Comparison of ENCODE assay signal across 12 mouse cellular contexts in the genomic region with DNA sequence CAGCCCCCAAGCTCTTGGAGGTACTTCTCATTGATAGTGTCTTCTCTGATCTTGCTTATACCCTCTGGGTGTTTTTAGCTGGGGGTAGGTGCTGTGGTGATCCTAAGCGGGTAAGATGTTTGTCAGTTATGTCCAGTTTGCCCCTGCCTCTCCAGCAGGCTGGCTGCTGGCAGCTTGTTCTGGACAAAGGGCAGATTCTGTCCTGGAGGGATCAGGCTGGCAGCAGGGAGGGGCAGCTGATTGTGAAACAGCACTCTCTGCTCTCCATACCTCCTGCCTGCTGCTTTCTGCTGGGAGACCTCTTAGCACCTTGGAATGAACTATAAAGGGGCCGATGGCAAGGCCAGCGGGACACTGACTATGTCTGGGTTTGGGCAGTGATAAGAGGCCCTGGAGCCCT.
DNase-seq lines count a peak whose midpoint lies in the region; ATAC-seq lines count a peak whose summit lies in the region.
"Had no signal": no experiment of that assay in that cellular context is flagged by ENCODE, and none has a peak within 500 bp of the region (broad histone marks: within the 10 kb centered on the region; RNA-seq: fewer than 3 reads in every experiment).

No protein-coding gene starts in this region.

- H3K27ac ChIP-seq in midbrain, embryonic 12.5 days (replicated peaks), result 0 out of 2 replicates have a peak overlapping the region, but pooled peaks have one; percentile 42
- H3K27ac ChIP-seq in midbrain, embryonic 11.5 days (ENCODE audit: low read depth, low read length), result no peak overlapping the region
- H3K27ac ChIP-seq in neural tube, embryonic 15.5 days (replicated peaks), result no peak overlapping the region
- H3K27ac ChIP-seq: embryonic facial prominence, embryonic 12.5 days; limb, embryonic 13.5 days had no signal

- H3K4me3 ChIP-seq in midbrain, embryonic 12.5 days, result no peak overlapping the region
- H3K4me3 ChIP-seq in midbrain, embryonic 11.5 days (ENCODE audit: low read depth, low read length), result no peak overlapping the region
- no peak overlapping the region for H3K4me3 ChIP-seq in neural tube, embryonic 15.5 days (replicated peaks)
- H3K4me3 ChIP-seq: embryonic facial prominence, embryonic 12.5 days; limb, embryonic 13.5 days had no signal

- H3K9ac ChIP-seq in midbrain, embryonic 12.5 days (replicated peaks), result no peak overlapping the region
- no peak overlapping the region for H3K9ac ChIP-seq in midbrain, embryonic 11.5 days (ENCODE audit: low read length)
- H3K9ac ChIP-seq in neural tube, embryonic 15.5 days (replicated peaks), result no peak overlapping the region
- H3K9ac ChIP-seq: embryonic facial prominence, embryonic 12.5 days; limb, embryonic 13.5 days had no signal

- no peaks in the 10 kb centered on the region for H3K36me3 ChIP-seq in midbrain, embryonic 12.5 days
- H3K36me3 ChIP-seq in midbrain, embryonic 11.5 days (ENCODE audit: control insufficient read depth, insufficient read depth, low read length), result no peaks in the 10 kb centered on the region
- no peaks in the 10 kb centered on the region for H3K36me3 ChIP-seq in neural tube, embryonic 15.5 days
- H3K36me3 ChIP-seq: embryonic facial prominence, embryonic 12.5 days; limb, embryonic 13.5 days had no signal

- H3K4me1 ChIP-seq in midbrain, embryonic 12.5 days, result peaks cover 65% of the 10 kb centered on the region
- peaks cover 22% of the 10 kb centered on the region for H3K4me1 ChIP-seq in midbrain, embryonic 11.5 days (ENCODE audit: control insufficient read depth, insufficient read depth, low read length)
- H3K4me1 ChIP-seq in neural tube, embryonic 15.5 days, result peaks cover 38% of the 10 kb centered on the region

- 70% methylated on average over 3 of the region's 3 CpGs for WGBS in midbrain, embryonic 12.5 days
- WGBS in midbrain, embryonic 11.5 days, result 54% methylated on average over 3 of the region's 3 CpGs
- WGBS in neural tube, embryonic 15.5 days, result 68% methylated on average over 3 of the region's 3 CpGs

- H3K27me3 ChIP-seq in midbrain, embryonic 12.5 days, result peaks cover 15% of the 10 kb centered on the region
- H3K27me3 ChIP-seq in midbrain, embryonic 11.5 days (ENCODE audit: control insufficient read depth, insufficient read depth, low read length), result no peaks in the 10 kb centered on the region; the same call in 1 of the 2 replicates
- H3K27me3 ChIP-seq in neural tube, embryonic 15.5 days (replicated peaks), result peaks cover 41% of the 10 kb centered on the region

- DNase-seq in adrenal gland, postnatal 14 days, result peak; percentile 29
- no peak for DNase-seq in adrenal gland, postnatal 4 days (ENCODE audit: low spot score in 2 of 2)
- DNase-seq in midbrain, embryonic 11.5 days (ENCODE audit: low spot score, missing footprints), result no peak
- DNase-seq in kidney, postnatal 25 days, result peak; percentile 68 to 87
- no peak for DNase-seq in cerebellum, postnatal 25 days
- DNase-seq in lung, postnatal 4 days, result no peak
- DNase-seq: cerebellum, adult 9-10 months; lung, postnatal 10 days had no signal

- no peaks in the 10 kb centered on the region for H3K9me3 ChIP-seq in midbrain, embryonic 12.5 days
- no peaks in the 10 kb centered on the region for H3K9me3 ChIP-seq in midbrain, embryonic 11.5 days (ENCODE audit: control insufficient read depth, low read length)
- H3K9me3 ChIP-seq in neural tube, embryonic 15.5 days (replicated peaks), result no peaks in the 10 kb centered on the region
- H3K9me3 ChIP-seq: embryonic facial prominence, embryonic 12.5 days; limb, embryonic 13.5 days had no signal

- ATAC-seq in midbrain, embryonic 12.5 days (ENCODE audit: low FRiP score, low read depth), result no peak
- no peak for ATAC-seq in midbrain, embryonic 11.5 days (ENCODE audit: low FRiP score)
- no peak for ATAC-seq in neural tube, embryonic 15.5 days (ENCODE audit: low FRiP score)

- no peak overlapping the region for H3K4me2 ChIP-seq in midbrain, embryonic 12.5 days (replicated peaks)
- no peak overlapping the region for H3K4me2 ChIP-seq in midbrain, embryonic 11.5 days
- H3K4me2 ChIP-seq in neural tube, embryonic 15.5 days, result no peak overlapping the region
- H3K4me2 ChIP-seq: embryonic facial prominence, embryonic 12.5 days; limb, embryonic 13.5 days had no signal

Comparison
In these comparisons a context has a peak if more than half of its experiments do, and no peak if none do; other contexts are left out.
1. DNase-seq: peak in adrenal gland, postnatal 14 days (single experiment) and kidney, postnatal 25 days (2 of 2); none in adrenal gland, postnatal 4 days (0 of 2), midbrain, embryonic 11.5 days (single experiment), cerebellum, postnatal 25 days (0 of 2) and lung, postnatal 4 days (0 of 2).